Mouse (Mus musculus) gastrocnemius, adult 18-20 months (tissue): ENCODE measurements around the gene Polr2l. TPM values are rescaled to one million over a fixed set of nuclear protein-coding genes. Genes with fewer than 3 reads are reported as not detected.
"Not testable (repeated sequence)": the region's sequence is repeated elsewhere in the genome, so short reads cannot be mapped to it uniquely, and the experiment has no call there.

Source experiments
- DNase-seq: peaks from one replicate; pipeline ENCODE4 v3.0.0; 2021; ENCODE audit warnings: low spot score
- total RNA-seq, 2 experiments: library from RNA; stranded (reverse); gene quantifications; 2 replicates each; pipeline ENCODE4 v1.2.3; 2021

Gene Polr2l
- total RNA-seq, 2 experiments from 2014 or later = 62.0 to 64.3 TPM

DNA sequence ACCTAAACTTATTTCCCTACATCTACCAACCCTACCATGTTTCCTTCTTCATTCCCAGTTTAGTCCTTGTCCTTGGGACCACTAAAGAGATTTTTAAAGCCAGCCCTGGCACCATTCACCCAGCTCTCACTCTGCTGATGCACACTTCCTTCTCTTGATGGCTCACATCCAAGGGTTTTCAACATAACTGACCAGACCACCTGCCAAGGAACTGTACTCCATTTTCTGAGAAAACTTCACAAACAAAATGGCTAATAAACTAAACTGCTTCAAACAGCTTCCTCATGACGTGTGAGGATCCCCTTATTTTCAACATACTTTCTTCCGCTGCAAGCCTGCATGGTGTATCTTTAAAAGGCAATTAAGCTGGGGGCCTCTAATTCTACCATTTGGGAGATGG is 21.3 kb downstream of the Polr2l start:
- DNase-seq = no peak

DNA sequence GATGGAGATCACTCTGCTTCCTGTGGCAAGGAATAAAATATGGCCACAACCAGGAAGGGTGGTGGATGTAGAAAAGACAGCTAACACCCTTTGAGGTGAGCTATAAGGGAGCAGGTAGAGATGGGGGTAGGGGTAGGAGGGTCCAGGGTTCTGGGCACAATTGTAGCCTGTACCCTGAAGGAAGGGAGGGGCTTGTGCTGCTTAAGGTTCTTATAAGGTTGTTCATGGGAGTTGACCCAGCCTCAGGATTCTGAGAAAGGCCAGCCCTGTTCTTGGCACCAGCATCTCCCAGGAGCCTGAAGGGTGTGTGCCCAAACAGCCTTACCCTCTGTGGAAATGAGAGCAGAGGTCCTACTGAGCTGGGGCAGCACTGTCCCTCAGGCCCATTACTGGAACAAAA is 23.0 kb downstream of the Polr2l start:
- no peak for DNase-seq

GRCm38 (mm10) chr7:141447110-141447991 is 27.6 kb downstream of the Polr2l start, which contains the start of gene Rplp2:
TSS of gene Rplp2 (plus strand) at chr7:141447370.
- peak; percentile 94 for DNase-seq

DNA sequence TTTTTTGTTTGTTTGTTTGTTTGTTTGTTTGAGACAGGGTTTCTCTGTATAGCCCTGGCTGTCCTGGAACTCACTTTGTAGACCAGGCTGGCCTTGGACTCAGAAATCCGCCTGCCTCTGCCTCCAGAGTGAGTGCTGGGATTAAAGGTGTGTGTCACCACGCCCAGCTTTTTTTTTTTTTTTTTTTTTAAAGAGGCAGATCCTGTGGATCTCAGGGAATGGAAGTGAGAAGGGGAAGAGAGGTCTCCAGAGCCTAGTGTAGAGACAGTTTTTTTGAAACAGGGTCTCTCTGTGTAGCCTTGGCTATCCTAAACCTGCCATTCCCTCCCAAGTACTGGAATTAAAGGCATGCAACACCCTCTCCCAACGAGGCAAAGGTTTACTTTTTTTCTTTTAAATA is 28.6 kb downstream of the Polr2l start:
- DNase-seq = not testable (repeated sequence)

DNA sequence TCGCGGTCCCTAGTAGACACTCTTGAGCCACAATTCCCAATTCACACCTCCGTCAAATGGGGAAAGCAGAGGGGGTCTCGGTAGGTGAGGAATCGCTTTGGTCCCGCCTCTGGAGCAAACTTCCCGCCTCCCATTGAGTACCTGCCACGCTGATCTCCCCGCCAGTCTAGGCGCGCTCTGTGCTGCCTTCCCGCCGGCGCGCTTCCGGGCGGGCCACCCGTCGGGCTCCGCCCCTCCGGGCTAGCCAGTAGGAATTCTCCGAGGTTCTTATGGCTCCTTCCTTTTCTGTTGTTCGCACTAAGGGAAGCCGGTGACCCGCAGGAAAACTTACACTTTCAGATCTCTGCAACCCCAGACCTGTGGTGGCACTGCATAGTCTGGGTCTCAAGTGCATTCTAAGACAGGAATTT is 31.1 kb downstream of the Polr2l start, which contains the start of gene Pidd1:
Gene Pidd1 (minus strand): TSS at position 198 of the 410 bp plus-strand sequence.
- DNase-seq = peak; percentile 44

- DNase-seq = no peak
Observed at GRCm38 (mm10) chr7:141443081-141443821, 31.7 kb downstream of the Polr2l start.

DNA sequence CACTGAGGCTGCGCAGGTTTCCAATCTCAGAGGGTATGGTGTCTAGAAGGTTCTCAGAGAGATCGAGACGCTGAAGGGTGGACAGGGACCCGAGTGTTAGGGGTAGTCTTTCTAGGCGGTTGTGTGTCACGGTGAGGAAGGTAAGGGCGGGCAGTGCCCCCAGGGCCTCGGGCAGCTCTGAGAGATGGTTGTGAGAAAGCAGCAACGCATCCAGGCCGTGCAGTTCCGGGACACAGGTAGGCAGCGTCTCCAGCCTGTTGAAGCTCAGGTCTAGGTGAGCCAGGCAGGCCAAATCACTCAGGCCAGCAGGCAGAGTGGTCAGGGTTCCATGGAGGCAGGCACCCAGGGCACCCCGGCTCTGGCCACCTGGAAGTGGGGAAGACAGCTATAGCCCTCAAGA is 32.7 kb downstream of the Polr2l start:
- no peak for DNase-seq

- DNase-seq = no peak
Observed at GRCm38 (mm10) chr7:141441460-141441859, 33.5 kb downstream of the Polr2l start.

GRCm38 (mm10) chr7:141440613-141441012 is 34.3 kb downstream of the Polr2l start:
- peak; percentile 52 for DNase-seq

- DNase-seq = no peak
Observed at GRCm38 (mm10) chr7:141439811-141440210, 35.1 kb downstream of the Polr2l start.

DNA sequence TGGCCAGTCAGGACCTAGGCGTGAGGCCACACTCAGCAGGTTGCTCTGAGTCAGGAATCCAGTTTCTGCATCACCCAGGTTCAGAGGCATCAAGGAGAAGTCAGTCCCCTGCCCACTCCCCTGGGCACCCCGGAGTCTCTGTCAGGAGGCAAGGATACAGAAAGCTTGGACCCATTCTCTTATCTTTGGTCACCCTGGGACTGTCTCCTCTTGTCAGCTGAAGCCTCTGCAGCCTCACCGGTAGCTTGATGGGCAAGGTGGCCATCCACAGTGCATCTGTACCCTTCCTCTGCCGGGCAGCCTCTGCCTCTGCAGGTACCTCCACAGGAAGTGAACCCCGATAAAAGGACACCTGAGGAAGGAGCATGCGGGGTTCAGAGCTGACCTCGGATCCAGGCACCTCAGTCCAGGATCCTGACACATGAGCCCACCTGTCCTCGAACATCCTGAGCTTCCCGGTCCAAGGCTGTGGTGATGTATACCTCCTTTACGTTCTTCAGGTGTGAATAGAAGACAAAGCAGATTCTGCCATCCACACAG is 35.7 kb downstream of the Polr2l start:
- no peak for DNase-seq

DNA sequence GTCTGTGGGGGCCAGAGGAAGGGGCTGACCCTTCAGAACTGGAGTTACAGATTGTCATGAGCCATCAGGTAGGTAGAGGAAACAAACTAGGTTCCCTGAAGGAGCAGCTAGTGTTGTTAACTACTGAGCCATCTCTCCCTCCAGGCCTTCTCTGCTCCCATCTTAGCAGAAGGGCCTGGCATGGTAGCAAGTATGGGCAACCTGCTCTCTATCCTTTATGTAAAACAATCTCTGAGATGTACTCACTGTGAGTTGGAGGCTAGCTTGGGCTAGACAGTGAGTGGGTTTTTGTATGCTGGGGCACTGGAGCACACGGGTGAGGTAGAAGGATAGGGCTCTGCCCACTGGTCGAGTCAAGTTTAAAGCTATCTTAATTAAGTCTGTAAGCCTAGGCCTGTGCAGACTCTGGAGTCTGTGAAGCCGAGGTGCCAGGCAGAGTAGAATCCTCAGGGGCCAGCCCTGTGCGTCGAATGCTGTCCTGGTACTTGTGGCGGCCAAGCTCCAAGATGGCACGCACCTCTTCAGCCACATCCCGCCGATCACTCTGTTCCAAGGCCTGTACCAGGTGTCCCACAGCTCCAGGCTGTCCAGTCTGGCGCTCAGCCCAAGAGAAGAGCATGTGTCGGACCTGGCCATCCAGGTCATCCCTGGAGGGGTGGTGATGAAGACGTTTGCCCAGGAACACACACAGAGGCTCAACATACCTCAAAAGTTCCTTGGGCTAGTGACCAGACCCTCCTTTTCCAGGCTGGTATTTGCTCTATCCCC is 36.5 kb downstream of the Polr2l start:
- no peak for DNase-seq

DNA sequence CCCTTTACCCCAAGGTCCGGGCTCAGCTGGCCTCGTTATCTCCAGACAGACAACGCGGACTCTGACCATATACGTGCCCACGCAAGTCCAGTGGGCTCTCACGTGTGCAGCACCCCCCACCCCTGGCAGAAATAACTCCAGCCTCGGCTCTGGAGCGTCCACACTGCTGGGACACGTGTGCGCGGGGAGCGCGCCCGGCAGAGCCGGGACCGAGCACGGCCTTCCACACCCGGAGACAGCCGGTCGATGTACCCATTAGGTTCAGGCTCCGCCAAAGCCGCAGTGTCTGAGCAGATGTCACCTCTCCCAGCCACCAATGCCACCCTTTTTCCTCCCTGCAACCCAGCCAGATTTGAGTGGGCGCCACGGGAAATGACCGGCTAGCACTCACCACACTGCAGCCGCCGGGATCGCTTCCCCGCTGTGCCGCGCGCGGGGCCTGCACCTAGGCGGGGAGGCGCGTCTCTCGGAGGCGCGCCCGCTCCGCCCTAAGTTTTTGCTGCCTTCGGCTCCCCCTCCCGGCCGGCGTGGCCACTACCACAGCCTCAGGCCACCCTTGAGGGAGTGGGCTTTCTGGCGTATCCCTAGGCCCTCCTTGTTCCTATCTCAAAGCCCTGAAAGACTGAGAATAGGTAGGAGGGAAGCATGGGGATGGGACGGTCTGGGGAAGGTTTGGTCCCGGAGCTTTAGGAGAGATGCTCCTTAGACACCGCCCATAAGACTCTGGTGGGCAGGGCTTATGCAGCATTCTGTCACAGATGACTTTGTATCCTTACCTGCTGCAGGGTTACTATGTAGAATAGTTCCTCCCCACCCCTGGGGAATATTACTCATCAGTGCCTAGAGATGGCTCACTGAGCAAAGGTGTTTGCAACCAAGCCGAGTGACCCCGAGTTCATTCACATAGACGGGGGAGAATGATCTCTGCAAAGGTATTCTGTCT is 37.5 kb downstream of the Polr2l start, which contains the start of gene Slc25a22:
Gene Slc25a22 (minus strand): TSS at position 715 of the 943 bp plus-strand sequence.
- DNase-seq = peak; percentile 79

DNA sequence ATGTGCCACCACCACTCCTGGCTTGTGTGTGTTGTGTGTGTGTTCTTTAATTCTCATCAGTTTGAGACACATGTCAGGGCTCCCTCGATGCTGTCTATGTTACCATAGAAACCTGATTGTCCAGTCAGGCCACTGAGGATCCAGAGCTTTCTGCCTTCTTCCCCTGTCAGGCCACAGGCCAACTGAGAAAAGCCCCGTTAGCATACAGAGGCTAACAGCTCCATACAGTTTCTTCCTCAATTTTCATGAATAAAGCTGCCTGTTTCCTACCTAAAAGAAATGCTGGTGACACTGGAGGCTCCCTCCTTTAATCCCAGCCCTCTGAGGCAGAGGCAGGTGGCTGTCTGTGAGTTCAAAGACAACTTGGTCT is 38.4 kb downstream of the Polr2l start:
- no peak for DNase-seq

DNA sequence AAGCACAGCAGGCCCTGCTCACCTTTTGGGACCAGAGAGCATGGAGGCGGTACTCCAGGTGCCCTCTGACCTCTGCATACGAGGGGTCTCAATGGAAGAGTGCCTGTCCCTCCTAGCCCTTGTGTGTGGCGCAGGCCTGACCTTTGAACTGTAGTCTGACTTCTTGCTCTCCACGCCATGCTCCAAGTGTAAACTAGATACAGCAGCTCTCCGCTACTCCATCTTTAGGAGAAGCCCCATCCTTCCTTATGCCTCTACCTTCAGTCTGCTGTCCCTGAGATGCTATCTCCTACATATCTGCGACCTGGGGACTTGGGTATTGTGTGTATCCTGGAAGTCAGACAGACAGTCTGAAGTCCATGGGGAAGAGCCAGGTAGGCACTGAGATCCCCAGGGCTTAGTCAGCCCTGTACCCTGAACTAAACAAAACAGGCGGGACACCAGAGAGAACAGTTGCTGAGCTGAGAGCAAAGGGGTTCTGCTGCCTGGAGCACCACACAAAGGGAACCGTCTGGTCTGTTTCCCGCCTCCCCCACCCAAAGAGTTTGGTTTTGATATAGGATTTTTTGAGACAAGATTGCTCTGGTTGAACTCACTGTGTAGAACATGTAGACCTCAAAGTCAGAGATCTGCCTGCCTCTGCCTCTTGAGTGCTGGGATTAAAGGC is 38.9 kb downstream of the Polr2l start:
- no peak for DNase-seq

GRCm38 (mm10) chr7:141435129-141435855 is 39.6 kb downstream of the Polr2l start:
- DNase-seq = peak; percentile 57

GRCm38 (mm10) chr7:141434464-141434863 is 40.5 kb downstream of the Polr2l start:
- DNase-seq = no peak

DNA sequence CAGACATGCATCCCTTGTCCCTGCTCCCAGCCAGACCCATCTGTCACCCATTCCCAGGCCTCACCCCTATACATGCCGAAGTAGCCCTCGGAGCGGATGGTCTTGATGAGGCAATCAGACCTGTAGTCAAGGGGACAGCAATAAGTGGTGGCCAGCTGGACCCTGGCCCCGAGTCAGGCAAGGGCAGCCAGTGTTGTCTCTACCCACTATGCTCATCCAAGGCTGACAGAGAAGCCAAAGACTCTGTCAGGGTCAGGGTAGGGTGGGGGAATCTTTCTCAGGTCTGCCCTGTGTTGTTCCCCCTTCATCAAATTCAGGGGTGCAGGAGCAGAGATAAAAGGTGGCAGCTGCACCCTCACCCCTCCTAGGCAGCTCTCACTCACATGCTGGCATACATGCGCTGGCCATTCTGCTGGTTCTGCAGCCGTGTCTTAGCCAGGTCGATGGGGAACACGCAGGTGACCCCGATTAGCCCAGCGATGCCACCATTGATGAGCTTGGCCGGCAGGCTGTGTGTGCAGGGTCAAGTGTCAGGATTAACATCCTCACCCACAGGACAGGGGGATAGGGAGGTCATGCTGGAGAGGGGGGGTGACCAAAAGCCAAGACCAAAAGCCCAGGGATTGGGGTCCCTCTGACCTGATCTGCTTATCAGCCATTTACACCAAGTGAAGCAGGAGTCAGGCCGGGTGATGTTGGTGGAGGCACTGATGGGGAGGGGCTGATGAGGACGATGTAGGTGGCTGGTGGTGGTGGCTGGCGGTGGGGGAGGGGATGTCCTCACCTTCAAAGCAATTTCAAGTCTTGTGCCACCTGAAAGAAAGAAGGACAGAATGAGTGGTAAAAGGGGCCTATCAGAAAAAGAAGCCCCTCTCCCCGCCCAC is 41.2 kb downstream of the Polr2l start:
- no peak for DNase-seq
